Mouse (Mus musculus) lung, postnatal 14 days (tissue): ENCODE measurements around the gene Nxn.

ENCODE experiments used
- DNase-seq: peaks from one replicate; pipeline ENCODE4 v3.0.0; 2021

The Nxn gene

DNA sequence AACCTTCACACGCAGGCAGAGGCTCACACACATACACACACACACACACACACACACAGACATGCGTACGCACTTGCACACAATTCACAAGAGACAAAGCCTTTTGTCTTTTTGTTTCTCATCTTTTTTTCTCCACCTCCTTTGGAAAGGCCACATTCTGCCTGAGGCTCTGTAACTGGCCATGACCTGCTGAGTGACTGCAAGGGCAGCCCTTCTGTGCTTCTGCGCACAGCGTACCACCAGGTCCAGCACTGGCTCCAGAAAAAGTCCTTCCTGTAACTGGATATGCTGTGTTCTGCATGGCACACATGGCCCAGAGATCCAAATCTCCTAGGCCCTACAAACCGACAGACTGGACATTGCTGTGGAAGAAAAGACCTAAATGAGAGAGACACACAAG lies 38.7 kb downstream of the Nxn start:
- DNase-seq = no peak

DNA sequence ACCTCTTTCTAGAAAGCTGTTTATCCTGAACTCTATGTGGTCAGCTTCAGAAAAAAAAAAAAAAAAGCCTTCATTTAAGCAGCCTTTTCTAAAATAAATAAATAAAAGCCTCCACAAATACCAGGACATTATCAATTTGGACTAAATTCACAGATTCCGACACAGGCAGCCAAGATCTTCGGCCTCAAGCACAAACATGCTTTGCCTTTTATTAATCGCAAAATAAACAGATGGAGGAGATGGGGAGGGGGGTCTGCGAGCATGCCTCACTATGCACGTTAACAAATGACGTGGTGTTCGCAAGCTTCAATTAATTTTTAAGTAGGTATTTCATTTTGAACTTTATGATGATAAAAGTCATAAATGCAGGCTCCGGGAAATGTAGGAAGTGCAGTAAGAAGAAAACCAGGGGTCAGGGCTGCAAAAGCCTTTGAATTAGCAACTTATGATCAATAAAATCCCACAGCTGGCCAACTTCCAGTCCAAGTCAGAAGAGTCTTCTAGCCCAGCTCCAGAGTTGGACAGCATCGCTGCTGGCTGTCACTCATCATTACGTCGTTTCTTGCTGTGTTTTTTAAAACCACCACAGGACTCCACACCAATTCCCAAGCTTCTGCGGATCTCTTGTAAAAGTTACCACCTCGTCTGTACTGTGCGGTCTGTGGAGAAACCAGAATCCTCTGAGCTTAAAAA lies 40.2 kb downstream of the Nxn start:
- peak; percentile 25 for DNase-seq

DNA sequence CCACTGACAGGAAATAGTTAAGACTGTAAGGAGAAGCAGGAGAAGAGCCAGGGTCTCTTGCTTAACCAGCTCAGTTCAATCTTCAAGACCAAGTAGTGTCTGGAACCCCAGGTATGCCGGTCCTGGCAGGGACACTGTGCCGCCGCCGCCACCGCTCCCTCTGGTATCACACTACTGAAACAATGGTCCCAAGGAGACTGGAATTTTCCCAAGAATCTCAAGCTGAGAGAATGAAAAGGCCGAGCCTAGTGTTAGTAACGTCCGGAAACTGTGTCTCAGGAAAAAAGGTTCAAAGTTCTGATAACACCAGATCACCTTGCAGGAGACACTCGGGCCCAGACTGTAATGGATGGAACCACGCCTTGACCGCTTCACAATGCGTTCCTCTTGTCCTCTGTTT lies 41.5 kb downstream of the Nxn start:
- no peak for DNase-seq

DNA sequence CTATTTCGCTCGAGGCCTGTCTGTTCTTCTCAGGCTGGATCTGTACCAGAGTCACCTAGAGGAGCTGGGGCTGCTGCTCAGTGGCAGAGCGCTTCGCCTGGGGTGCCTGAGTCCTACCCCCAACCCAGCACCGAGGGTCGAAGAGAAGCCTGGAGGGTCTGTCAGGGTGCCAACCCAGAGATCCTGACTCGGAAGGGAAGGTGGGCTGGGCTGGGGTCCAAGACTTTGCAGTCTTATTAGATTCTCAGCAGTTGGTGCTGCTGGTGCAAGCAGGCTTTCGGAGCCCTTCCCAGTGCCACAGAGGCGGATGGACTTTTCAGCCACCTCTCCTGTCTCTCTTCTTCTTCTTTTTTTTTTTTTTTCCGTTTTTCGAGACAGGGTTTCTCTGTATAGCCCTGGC lies 42.8 kb downstream of the Nxn start:
- no peak for DNase-seq

DNA sequence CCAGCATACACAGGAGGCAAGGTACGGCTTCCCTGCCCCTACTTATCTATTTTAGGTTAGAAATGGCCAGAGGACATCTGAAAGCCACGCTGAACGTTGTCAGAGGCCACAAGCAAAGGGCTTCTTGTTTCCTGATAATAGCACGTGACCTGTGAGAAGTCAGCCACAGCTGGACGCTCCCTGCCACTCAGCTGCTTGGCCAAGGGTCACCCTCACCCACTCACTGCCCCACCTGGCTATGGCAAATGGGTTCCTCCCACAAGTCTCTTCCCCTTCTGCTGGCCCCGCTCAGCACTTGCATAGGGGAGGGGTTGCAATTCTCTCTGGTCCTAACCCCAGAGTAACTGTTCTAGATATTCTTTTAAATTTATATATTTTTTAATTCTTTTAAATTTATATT lies 43.5 kb downstream of the Nxn start:
- no peak for DNase-seq

GRCm38 (mm10) chr11:76352861-76353558 lies 45.9 kb downstream of the Nxn start:
- DNase-seq = no peak

- DNase-seq = no peak
Observed at GRCm38 (mm10) chr11:76351624-76352011, 47.3 kb downstream of the Nxn start.

DNA sequence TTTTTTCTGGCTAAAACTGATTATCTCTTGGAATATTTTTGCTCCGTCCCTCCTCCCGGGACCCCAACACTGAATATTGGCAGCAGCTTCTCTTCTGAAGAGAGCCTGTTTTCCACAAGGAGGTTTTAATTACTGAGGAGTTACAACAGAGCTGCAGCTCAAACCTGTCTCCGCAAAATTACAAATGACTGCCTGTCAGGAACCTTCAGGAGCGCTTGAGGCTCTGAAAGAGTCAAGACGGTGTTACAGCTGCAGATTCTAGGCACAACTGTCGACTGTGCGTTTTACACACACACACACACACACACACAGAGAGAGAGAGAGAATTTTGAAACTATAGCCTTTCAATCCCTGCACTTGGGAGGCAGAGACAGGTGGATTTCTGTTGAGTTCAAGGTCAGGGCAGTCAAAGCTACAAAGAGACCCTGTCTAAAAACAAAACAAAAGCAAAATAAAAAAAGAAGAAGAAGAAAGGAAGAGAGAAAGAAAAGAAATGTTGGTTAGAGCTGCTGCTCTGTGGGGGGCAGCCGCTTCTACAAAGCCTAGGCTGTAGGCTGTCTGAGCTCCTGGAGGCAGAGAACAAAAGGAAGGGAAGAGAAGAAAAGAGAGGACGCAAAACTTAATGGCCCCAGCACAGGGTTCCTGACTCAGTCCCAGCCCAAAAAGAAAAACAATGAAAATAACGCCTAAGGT lies 47.9 kb downstream of the Nxn start:
- no peak for DNase-seq

DNA sequence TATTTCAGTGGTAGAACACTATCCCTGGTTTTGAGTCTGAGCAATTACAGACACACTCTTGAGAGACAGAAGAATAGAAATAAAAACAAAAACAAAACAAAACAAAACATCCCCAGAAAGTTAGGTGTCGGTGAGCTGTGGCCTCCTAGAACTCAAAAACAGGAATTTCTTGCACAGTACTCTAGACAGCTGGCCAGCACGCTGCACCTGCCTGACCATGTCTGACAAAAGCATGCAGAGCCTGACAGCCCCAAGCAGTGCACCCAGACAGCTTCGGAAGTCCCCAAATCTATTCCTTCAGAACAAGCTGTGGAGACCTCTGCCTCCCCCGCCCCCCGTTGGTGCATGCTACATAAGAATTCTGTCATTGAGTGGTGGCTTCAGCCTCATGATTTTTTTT lies 49.1 kb downstream of the Nxn start:
- DNase-seq = no peak

- no peak for DNase-seq
Observed at GRCm38 (mm10) chr11:76347589-76347988, 51.4 kb downstream of the Nxn start.

DNA sequence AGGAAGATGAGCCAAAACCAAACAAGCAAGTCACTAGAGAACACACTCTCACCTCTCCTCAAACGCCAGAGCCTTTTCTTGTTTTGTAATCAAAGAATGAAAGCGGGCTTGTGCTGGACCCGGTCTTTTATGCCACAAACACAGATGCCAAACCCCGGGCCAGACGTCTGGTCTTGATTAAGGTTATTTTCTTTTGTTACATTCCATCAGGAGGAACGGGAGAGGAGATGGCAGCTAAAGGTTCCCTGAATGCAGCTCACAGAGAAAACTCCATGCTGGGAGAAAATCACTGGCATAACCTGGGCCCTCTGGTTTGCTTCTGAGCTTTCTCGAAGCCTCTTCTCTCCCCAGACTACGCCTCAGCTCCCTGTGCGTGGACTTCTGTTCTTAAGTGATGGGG lies 55.9 kb downstream of the Nxn start:
- DNase-seq = no peak

DNA sequence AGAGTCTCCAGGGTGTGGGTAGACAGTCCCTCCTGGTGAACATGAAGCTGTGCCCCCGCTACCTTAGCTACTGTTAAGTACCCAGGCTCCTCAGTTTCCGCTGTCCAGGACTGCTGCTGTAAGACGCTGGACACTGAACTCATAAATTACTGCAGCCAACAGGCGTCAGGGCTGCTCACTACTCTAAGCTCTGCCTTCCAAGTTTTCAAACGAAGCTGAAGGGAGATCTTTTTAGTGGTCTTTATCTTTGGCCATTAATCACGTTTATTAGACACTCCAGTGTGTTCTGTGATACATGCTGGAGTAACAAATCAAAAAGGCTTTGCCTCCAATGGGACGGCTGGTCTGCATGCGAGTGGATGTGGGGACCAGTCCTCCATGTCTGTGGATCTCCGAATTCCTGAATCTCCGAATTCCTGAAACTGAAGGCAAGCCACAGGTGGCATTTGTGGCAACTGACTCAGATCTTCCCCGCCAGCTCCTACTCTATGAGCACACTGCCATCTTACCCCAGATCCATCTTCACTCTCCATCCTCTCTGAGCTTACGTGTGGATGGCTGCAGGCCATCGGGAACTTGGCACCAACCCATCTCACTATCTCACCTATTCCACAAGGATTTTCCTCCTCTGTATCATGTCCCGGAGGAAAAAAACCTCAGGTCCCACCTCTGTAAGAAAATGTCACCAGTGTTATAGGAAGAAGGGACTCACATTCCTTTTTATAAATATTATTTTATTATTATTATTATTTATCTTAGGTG lies 56.9 kb downstream of the Nxn start:
- DNase-seq = no peak

DNA sequence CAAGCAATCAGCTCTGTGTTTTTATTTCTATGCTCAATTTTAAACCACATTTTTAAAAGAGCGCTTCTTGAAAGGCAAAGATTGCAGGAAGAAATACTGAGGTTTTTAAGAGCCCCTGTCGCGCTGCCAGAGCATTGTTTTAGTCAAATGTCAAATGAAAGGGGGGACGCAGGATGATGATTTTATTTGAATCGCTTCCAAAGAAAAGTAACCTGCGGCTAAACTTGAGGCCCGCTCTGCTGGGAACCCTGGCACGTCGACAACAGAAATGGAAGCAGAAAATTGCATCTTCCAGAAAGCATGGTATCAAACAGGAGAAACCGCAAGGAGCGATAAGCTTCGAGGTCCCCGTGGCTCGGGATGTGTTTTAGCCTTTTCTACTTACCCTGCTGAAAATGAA lies 57.8 kb downstream of the Nxn start:
- no peak for DNase-seq

DNA sequence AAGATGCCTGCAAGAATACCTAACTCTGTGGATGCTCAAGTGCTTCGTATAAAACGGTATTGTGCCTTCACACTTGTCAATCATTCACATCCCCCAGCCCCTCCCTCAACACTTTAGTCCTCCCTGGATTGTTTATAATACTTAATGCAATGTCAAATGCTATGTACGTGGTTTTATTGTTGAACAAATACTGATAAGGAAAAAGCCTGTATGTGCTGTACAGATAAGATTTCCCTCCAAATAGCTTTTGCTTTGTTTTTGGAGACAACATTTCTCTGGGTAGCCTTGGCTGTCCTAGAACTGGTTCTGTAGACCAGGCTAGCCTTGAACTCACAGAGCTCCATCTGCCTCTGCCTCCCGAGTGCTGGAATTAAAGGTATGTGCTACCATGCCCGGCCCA lies 59.1 kb downstream of the Nxn start:
- DNase-seq = no peak

- no peak for DNase-seq
Observed at GRCm38 (mm10) chr11:76339141-76339540, 59.8 kb downstream of the Nxn start.

DNA sequence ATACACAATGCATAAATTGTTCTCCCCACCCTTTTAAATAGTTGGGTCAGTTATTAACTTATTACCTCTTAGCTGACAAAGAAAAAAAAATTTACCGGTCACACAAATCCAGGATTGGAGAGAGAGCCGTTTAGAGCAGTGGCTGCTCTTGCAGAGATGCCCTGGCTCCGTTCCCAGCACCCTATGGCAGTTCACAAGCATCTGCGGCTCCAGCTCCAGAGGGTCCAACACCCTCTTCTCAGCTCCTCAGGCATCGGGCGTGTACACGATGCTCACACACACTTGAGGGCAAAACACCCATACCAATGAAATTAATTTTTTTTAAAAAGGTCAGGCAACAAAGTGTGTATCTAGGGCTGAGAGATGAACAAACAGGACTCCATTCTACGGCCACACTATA lies 60.3 kb downstream of the Nxn start:
- no peak for DNase-seq

DNA sequence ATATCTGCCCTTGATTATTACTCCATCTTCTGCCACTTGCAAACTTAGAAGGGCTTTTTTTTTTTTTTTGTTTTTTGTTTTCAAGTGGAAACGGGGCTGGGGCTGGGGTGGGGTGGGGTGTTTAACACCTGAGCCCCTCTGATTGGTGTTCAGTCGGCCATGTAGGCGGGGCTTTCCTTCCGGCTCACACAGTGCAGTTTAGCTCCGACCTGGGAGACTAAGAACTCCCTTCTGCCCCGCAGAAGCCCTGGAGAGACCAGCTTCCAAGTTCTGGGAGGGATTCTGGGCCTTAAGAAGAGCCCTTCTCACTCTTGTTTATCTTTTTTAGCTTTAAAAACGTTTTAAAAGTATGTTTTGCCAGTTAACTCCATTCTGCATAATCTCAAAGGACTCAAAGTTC lies 61.2 kb downstream of the Nxn start:
- peak; percentile 48 for DNase-seq

DNA sequence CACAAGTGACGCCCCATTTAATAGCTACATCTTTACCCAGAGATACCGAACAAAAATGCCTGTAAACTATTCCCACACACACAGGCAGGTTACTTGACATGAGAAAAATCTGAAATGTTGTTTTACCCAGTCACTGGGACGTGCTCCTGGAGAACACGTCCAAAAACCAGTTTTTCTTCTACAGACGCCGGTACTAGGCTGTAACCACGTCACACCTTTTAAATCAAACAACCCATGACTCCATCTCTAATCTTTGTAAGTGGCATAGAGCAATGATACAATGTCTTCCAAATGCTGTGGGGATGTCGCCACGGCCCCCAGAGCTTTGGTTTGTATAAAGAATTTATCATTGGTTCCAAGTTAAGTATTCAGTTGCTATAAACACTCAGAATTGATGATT lies 61.7 kb downstream of the Nxn start:
- DNase-seq = no peak

DNA sequence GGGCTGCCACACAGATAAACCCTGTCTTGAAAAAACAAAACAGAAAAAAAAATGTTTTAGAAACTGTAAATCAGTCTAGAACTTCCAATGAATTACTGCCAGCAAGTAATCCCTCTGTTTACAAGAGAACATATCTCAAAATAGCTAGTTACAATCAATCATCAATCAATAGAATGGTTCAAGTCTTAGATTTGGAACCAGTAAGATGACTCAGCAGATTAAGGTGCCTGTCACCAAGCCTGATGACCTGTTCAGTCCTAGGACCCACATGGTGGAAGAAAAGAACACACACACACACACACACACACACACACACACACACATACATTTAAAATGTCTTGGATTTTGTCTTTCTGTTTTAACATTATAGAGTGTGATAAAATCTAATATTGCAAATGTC lies 62.7 kb downstream of the Nxn start:
- no peak for DNase-seq

DNA sequence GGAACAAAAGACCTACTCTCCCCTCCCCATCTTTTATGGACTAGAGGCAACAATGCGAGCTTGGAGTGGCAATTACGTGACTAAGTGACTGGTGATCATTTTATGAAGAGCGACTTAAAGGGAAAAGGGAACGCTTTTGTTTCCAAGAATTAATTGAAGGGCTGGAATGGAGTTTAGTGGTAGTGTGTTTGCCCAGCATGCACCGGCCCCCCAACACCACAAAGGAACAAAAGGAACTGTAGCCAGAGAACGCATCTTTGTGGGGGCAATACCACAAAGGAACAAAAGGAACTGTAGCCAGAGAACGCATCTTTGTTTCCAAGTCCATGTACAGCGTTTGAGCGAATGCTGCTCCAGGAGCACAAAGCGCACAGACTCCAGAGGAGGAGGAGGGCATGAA lies 64.0 kb downstream of the Nxn start:
- no peak for DNase-seq

- no peak for DNase-seq
Observed at GRCm38 (mm10) chr11:76332240-76332639, 66.7 kb downstream of the Nxn start.

- no peak for DNase-seq
Observed at GRCm38 (mm10) chr11:76328522-76329290, 70.2 kb downstream of the Nxn start.

DNA sequence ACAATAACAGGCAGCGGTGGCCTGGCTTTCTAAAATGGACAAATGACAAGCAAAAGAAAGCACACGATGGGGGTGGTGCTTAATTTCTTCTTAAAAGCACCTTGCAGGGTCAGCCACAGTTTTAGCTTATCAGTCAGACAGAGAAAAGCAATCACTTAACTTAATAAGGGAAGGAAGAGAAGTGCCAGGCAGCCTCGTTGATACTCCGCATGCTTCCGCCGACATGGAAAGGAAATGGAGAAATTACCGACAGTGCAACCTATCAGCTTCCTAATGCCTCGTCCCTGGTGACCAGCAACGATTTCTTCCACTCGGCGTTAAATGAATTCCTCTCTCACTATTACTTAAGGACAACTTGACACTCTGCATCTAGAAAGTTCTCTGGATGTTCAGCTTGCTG lies 70.9 kb downstream of the Nxn start:
- no peak for DNase-seq
